Mouse (Mus musculus): ENCODE data around the gene Best1. TPM values are rescaled to one million over a fixed set of nuclear protein-coding genes. Genes with fewer than 3 reads are reported as not detected.
"Not testable (repeated sequence)": the region's sequence is repeated elsewhere in the genome, so short reads cannot be mapped to it uniquely, and the experiment has no call there.

Gene Best1
- polyA plus RNA-seq, 1 experiment from 2014 or later = 1.5 TPM

GRCm38 (mm10) chr19:9980258-9980657 is 21.2 kb downstream of the Best1 start, which contains the start of gene Fth1:
TSS of gene Fth1 (plus strand) at chr19:9980598.
- H3K4me1 ChIP-seq (replicated peaks; ENCODE audit: control insufficient read depth, insufficient read depth, low read length) = peaks cover 21% of the 10 kb centered on the region

GRCm38 (mm10) chr19:9979156-9979555 is 22.3 kb downstream of the Best1 start:
- H3K4me2 ChIP-seq (ENCODE audit: low read length) = no peak overlapping the region
- peaks cover 18% of the 10 kb centered on the region for H3K4me1 ChIP-seq (replicated peaks; ENCODE audit: control insufficient read depth, insufficient read depth, low read length)
- no peak overlapping the region for H3K9ac ChIP-seq (replicated peaks; ENCODE audit: low read depth, low read length)
- no peaks in the 10 kb centered on the region for H3K27me3 ChIP-seq (replicated peaks; ENCODE audit: control insufficient read depth, insufficient read depth, low read length)
- H3K4me3 ChIP-seq (replicated peaks; ENCODE audit: low read length) = no peak overlapping the region
- no peak for ATAC-seq
- no peaks in the 10 kb centered on the region for H3K36me3 ChIP-seq (ENCODE audit: control insufficient read depth, insufficient read depth)
- no peak overlapping the region for H3K27ac ChIP-seq (ENCODE audit: low read length)
- WGBS = 79% methylated on average over 2 of the region's 2 CpGs
- H3K9me3 ChIP-seq (ENCODE audit: control insufficient read depth, low read length) = no peaks in the 10 kb centered on the region

More at GRCm38 (mm10) chr19:9980258-9980657, 21.2 kb downstream of the Best1 start, which contains the start of gene Fth1:
- no peak within 1 kb of the TSS for H3K9ac ChIP-seq (replicated peaks; ENCODE audit: low read depth, low read length)
- no peaks in the 10 kb centered on the region for H3K9me3 ChIP-seq (ENCODE audit: control insufficient read depth, low read length)
- WGBS = 89% methylated on average over 4 of the region's 4 CpGs
- no peak for ATAC-seq
- no peak within 1 kb of the TSS for H3K27ac ChIP-seq (ENCODE audit: low read length)
- no peaks in the 10 kb centered on the region for H3K27me3 ChIP-seq (replicated peaks; ENCODE audit: control insufficient read depth, insufficient read depth, low read length)
- no peak within 1 kb of the TSS for H3K4me3 ChIP-seq (replicated peaks; ENCODE audit: low read length)
- no peak within 1 kb of the TSS for H3K4me2 ChIP-seq (ENCODE audit: low read length)
- H3K36me3 ChIP-seq (ENCODE audit: control insufficient read depth, insufficient read depth) = peaks cover 2% of the 10 kb centered on the region

- H3K4me1 ChIP-seq (replicated peaks; ENCODE audit: control insufficient read depth, insufficient read depth, low read length) = peaks cover 11% of the 10 kb centered on the region
- no peak overlapping the region for H3K4me3 ChIP-seq (replicated peaks; ENCODE audit: low read length)
- 55% methylated on average over 5 of the region's 5 CpGs for WGBS
- H3K27me3 ChIP-seq (replicated peaks; ENCODE audit: control insufficient read depth, insufficient read depth, low read length) = no peaks in the 10 kb centered on the region
- H3K9me3 ChIP-seq (ENCODE audit: control insufficient read depth, low read length) = no peaks in the 10 kb centered on the region
- H3K36me3 ChIP-seq (ENCODE audit: control insufficient read depth, insufficient read depth) = no peaks in the 10 kb centered on the region
- H3K9ac ChIP-seq (replicated peaks; ENCODE audit: low read depth, low read length) = no peak overlapping the region
- no peak for ATAC-seq
- no peak overlapping the region for H3K27ac ChIP-seq (ENCODE audit: low read length)
- H3K4me2 ChIP-seq (ENCODE audit: low read length) = no peak overlapping the region
These were observed 22.9 kb downstream of the Best1 start for GRCm38 (mm10) chr19:9978431-9978951.

- peaks cover 8% of the 10 kb centered on the region; the same call in 1 of the 2 replicates for H3K4me1 ChIP-seq (replicated peaks; ENCODE audit: control insufficient read depth, insufficient read depth, low read length)
- no peak overlapping the region for H3K4me3 ChIP-seq (replicated peaks; ENCODE audit: low read length)
- 87% methylated on average over 10 of the region's 10 CpGs for WGBS
- H3K9me3 ChIP-seq (ENCODE audit: control insufficient read depth, low read length) = no peaks in the 10 kb centered on the region
- no peak overlapping the region for H3K4me2 ChIP-seq (ENCODE audit: low read length)
- no peak overlapping the region for H3K9ac ChIP-seq (replicated peaks; ENCODE audit: low read depth, low read length)
- H3K27me3 ChIP-seq (replicated peaks; ENCODE audit: control insufficient read depth, insufficient read depth, low read length) = no peaks in the 10 kb centered on the region
- no peak for ATAC-seq
- H3K27ac ChIP-seq (ENCODE audit: low read length) = no peak overlapping the region
- H3K36me3 ChIP-seq (ENCODE audit: control insufficient read depth, insufficient read depth) = no peaks in the 10 kb centered on the region
These were observed 24.3 kb downstream of the Best1 start for GRCm38 (mm10) chr19:9977085-9977484.

GRCm38 (mm10) chr19:9974853-9975252 is 26.6 kb downstream of the Best1 start:
- H3K36me3 ChIP-seq (ENCODE audit: control insufficient read depth, insufficient read depth); H3K27me3 ChIP-seq (replicated peaks; ENCODE audit: control insufficient read depth, insufficient read depth, low read length); H3K27ac ChIP-seq (ENCODE audit: low read length); H3K9ac ChIP-seq (replicated peaks; ENCODE audit: low read depth, low read length); H3K9me3 ChIP-seq (ENCODE audit: control insufficient read depth, low read length); H3K4me2 ChIP-seq (ENCODE audit: low read length); ATAC-seq; H3K4me3 ChIP-seq (replicated peaks; ENCODE audit: low read length); H3K4me1 ChIP-seq (replicated peaks; ENCODE audit: control insufficient read depth, insufficient read depth, low read length): not testable (repeated sequence)
- WGBS = 53% methylated on average over 2 of the region's 2 CpGs

- H3K4me2 ChIP-seq (ENCODE audit: low read length) = no peak overlapping the region
- H3K9me3 ChIP-seq (ENCODE audit: control insufficient read depth, low read length) = no peaks in the 10 kb centered on the region
- no peak overlapping the region for H3K9ac ChIP-seq (replicated peaks; ENCODE audit: low read depth, low read length)
- ATAC-seq = no peak
- H3K36me3 ChIP-seq (ENCODE audit: control insufficient read depth, insufficient read depth) = no peaks in the 10 kb centered on the region
- WGBS = 80% methylated on average over 8 of the region's 10 CpGs
- H3K4me3 ChIP-seq (replicated peaks; ENCODE audit: low read length) = no peak overlapping the region
- H3K27me3 ChIP-seq (replicated peaks; ENCODE audit: control insufficient read depth, insufficient read depth, low read length) = no peaks in the 10 kb centered on the region
- no peaks in the 10 kb centered on the region for H3K4me1 ChIP-seq (replicated peaks; ENCODE audit: control insufficient read depth, insufficient read depth, low read length)
- H3K27ac ChIP-seq (ENCODE audit: low read length) = no peak overlapping the region
These were observed 33.2 kb downstream of the Best1 start for GRCm38 (mm10) chr19:9968081-9968787.

GRCm38 (mm10) chr19:9966096-9966867 is 35.2 kb downstream of the Best1 start:
- no peak overlapping the region for H3K4me3 ChIP-seq (replicated peaks; ENCODE audit: low read length)
- WGBS = 58% methylated on average over 2 of the region's 2 CpGs
- no peak overlapping the region for H3K27ac ChIP-seq (ENCODE audit: low read length)
- H3K9me3 ChIP-seq (ENCODE audit: control insufficient read depth, low read length) = no peaks in the 10 kb centered on the region
- H3K9ac ChIP-seq (replicated peaks; ENCODE audit: low read depth, low read length) = no peak overlapping the region
- H3K4me1 ChIP-seq (replicated peaks; ENCODE audit: control insufficient read depth, insufficient read depth, low read length) = no peaks in the 10 kb centered on the region
- ATAC-seq = no peak
- no peak overlapping the region for H3K4me2 ChIP-seq (ENCODE audit: low read length)
- no peaks in the 10 kb centered on the region for H3K36me3 ChIP-seq (ENCODE audit: control insufficient read depth, insufficient read depth)
- no peaks in the 10 kb centered on the region for H3K27me3 ChIP-seq (replicated peaks; ENCODE audit: control insufficient read depth, insufficient read depth, low read length)

GRCm38 (mm10) chr19:9964205-9964916 is 37.1 kb downstream of the Best1 start:
- Histone ChIP-seq H3K9me3 (ENCODE audit: control insufficient read depth, low read length) (no peaks in the 10 kb centered on the region), H3K36me3 (ENCODE audit: control insufficient read depth, insufficient read depth) (no peaks in the 10 kb centered on the region), H3K27ac (ENCODE audit: low read length) (no peak overlapping the region), H3K4me2 (ENCODE audit: low read length) (no peak overlapping the region), H3K4me3 (replicated peaks; ENCODE audit: low read length) (no peak overlapping the region), H3K9ac (replicated peaks; ENCODE audit: low read depth, low read length) (no peak overlapping the region), H3K4me1 (replicated peaks; ENCODE audit: control insufficient read depth, insufficient read depth, low read length) (no peaks in the 10 kb centered on the region), H3K27me3 (replicated peaks; ENCODE audit: control insufficient read depth, insufficient read depth, low read length) (no peaks in the 10 kb centered on the region)
- 30% methylated on average over 7 of the region's 7 CpGs for WGBS
- ATAC-seq = no peak

GRCm38 (mm10) chr19:9960769-9961168 is 40.7 kb downstream of the Best1 start:
- Histone ChIP-seq H3K27me3 (replicated peaks; ENCODE audit: control insufficient read depth, insufficient read depth, low read length) (no peaks in the 10 kb centered on the region), H3K36me3 (ENCODE audit: control insufficient read depth, insufficient read depth) (no peaks in the 10 kb centered on the region), H3K9ac (replicated peaks; ENCODE audit: low read depth, low read length) (no peak overlapping the region), H3K4me1 (replicated peaks; ENCODE audit: control insufficient read depth, insufficient read depth, low read length) (no peaks in the 10 kb centered on the region), H3K4me3 (replicated peaks; ENCODE audit: low read length) (no peak overlapping the region), H3K27ac (ENCODE audit: low read length) (no peak overlapping the region), H3K4me2 (ENCODE audit: low read length) (no peak overlapping the region), H3K9me3 (ENCODE audit: control insufficient read depth, low read length) (no peaks in the 10 kb centered on the region)
- ATAC-seq = no peak
- 74% methylated on average over 5 of the region's 5 CpGs for WGBS

All from forebrain, embryonic 16.5 days (tissue).